Mouse (Mus musculus): ENCODE data around the gene Zrsr1. TPM values are rescaled to one million over a fixed set of nuclear protein-coding genes. Genes with fewer than 3 reads are reported as not detected.

Gene Zrsr1
- polyA plus RNA-seq (2014; fragmentation: Nextera tagmentation; extraction: Ambion mirVana): 2.3 and 3.0 TPM in 2 replicates

- Histone ChIP-seq H3K4me1 (ENCODE audit: control insufficient read depth, insufficient read depth, low read length) (no peaks in the 10 kb centered on the region), H3K9me3 (ENCODE audit: control insufficient read depth, low read length) (peaks cover 31% of the 10 kb centered on the region), H3K9ac (ENCODE audit: low read depth, low read length) (peak within 1 kb of the TSS; percentile 60), H3K27me3 (ENCODE audit: control insufficient read depth, insufficient read depth, low read length) (no peaks in the 10 kb centered on the region), H3K36me3 (ENCODE audit: control insufficient read depth, insufficient read depth, low read length) (peaks cover 7% of the 10 kb centered on the region), H3K4me3 (ENCODE audit: low read length) (peak within 1 kb of the TSS; percentile 45), H3K4me2 (replicated peaks; ENCODE audit: low read depth, low read length) (peak within 1 kb of the TSS; percentile 74), H3K27ac (ENCODE audit: low read depth, low read length) (no peak within 1 kb of the TSS)
- WGBS: 50% methylated on average over 56 of the region's 56 CpGs
- ATAC-seq (ENCODE audit: low FRiP score, low TSS enrichment): peak; percentile 79
Observed at GRCm38 (mm10) chr11:22971835-22972709, at the start of gene Zrsr1. Gene Zrsr1, plus strand, starts transcription at chr11:22972005.

- no peak overlapping the region for H3K27ac ChIP-seq (ENCODE audit: low read depth, low read length)
- no peaks in the 10 kb centered on the region for H3K4me1 ChIP-seq (ENCODE audit: control insufficient read depth, insufficient read depth, low read length)
- 76% methylated on average over 2 of the region's 2 CpGs for WGBS
- no peaks in the 10 kb centered on the region for H3K27me3 ChIP-seq (ENCODE audit: control insufficient read depth, insufficient read depth, low read length)
- H3K4me2 ChIP-seq (replicated peaks; ENCODE audit: low read depth, low read length): no peak overlapping the region
- no peak overlapping the region for H3K9ac ChIP-seq (ENCODE audit: low read depth, low read length)
- no peak for ATAC-seq (ENCODE audit: low FRiP score, low TSS enrichment)
- no peak overlapping the region for H3K4me3 ChIP-seq (ENCODE audit: low read length)
- H3K9me3 ChIP-seq (ENCODE audit: control insufficient read depth, low read length): no peaks in the 10 kb centered on the region
- no peaks in the 10 kb centered on the region for H3K36me3 ChIP-seq (ENCODE audit: control insufficient read depth, insufficient read depth, low read length)
Observed at GRCm38 (mm10) chr11:22922546-22922945, 49.3 kb upstream of the Zrsr1 start.

GRCm38 (mm10) chr11:22923606-22924005, 48.2 kb upstream of the Zrsr1 start:
- H3K4me2 ChIP-seq (replicated peaks; ENCODE audit: low read depth, low read length): no peak overlapping the region
- peaks cover 3% of the 10 kb centered on the region; the same call in 1 of the 2 replicates for H3K4me1 ChIP-seq (ENCODE audit: control insufficient read depth, insufficient read depth, low read length)
- 93% methylated on average over 2 of the region's 2 CpGs for WGBS
- H3K27ac ChIP-seq (ENCODE audit: low read depth, low read length): no peak overlapping the region
- H3K4me3 ChIP-seq (ENCODE audit: low read length): no peak overlapping the region
- ATAC-seq (ENCODE audit: low FRiP score, low TSS enrichment): no peak
- H3K9ac ChIP-seq (ENCODE audit: low read depth, low read length): no peak overlapping the region
- no peaks in the 10 kb centered on the region for H3K36me3 ChIP-seq (ENCODE audit: control insufficient read depth, insufficient read depth, low read length)
- no peaks in the 10 kb centered on the region for H3K9me3 ChIP-seq (ENCODE audit: control insufficient read depth, low read length)
- H3K27me3 ChIP-seq (ENCODE audit: control insufficient read depth, insufficient read depth, low read length): no peaks in the 10 kb centered on the region

- ATAC-seq (ENCODE audit: low FRiP score, low TSS enrichment): no peak
- peaks cover 5% of the 10 kb centered on the region; the same call in 1 of the 2 replicates for H3K4me1 ChIP-seq (ENCODE audit: control insufficient read depth, insufficient read depth, low read length)
Observed at GRCm38 (mm10) chr11:22928586-22929169, 43.1 kb upstream of the Zrsr1 start.

GRCm38 (mm10) chr11:22930129-22930528, 41.7 kb upstream of the Zrsr1 start:
- H3K4me1 ChIP-seq (ENCODE audit: control insufficient read depth, insufficient read depth, low read length): peaks cover 5% of the 10 kb centered on the region; the same call in 1 of the 2 replicates
- no peaks in the 10 kb centered on the region for H3K27me3 ChIP-seq (ENCODE audit: control insufficient read depth, insufficient read depth, low read length)
- H3K4me2 ChIP-seq (replicated peaks; ENCODE audit: low read depth, low read length): no peak overlapping the region
- no peaks in the 10 kb centered on the region for H3K36me3 ChIP-seq (ENCODE audit: control insufficient read depth, insufficient read depth, low read length)
- no peak overlapping the region for H3K4me3 ChIP-seq (ENCODE audit: low read length)
- no peak for ATAC-seq (ENCODE audit: low FRiP score, low TSS enrichment)
- WGBS: 75% methylated on average over 2 of the region's 2 CpGs
- no peaks in the 10 kb centered on the region for H3K9me3 ChIP-seq (ENCODE audit: control insufficient read depth, low read length)
- H3K27ac ChIP-seq (ENCODE audit: low read depth, low read length): no peak overlapping the region
- no peak overlapping the region for H3K9ac ChIP-seq (ENCODE audit: low read depth, low read length)

More at GRCm38 (mm10) chr11:22928586-22929169, 43.1 kb upstream of the Zrsr1 start:
- 54% methylated on average over 8 of the region's 8 CpGs for WGBS
- Histone ChIP-seq H3K9ac (ENCODE audit: low read depth, low read length) (no peak overlapping the region), H3K27me3 (ENCODE audit: control insufficient read depth, insufficient read depth, low read length) (no peaks in the 10 kb centered on the region), H3K36me3 (ENCODE audit: control insufficient read depth, insufficient read depth, low read length) (no peaks in the 10 kb centered on the region), H3K9me3 (ENCODE audit: control insufficient read depth, low read length) (no peaks in the 10 kb centered on the region), H3K4me2 (replicated peaks; ENCODE audit: low read depth, low read length) (no peak overlapping the region), H3K4me3 (ENCODE audit: low read length) (no peak overlapping the region), H3K27ac (ENCODE audit: low read depth, low read length) (no peak overlapping the region)

GRCm38 (mm10) chr11:22931320-22931905, 40.4 kb upstream of the Zrsr1 start:
- 92% methylated on average over 2 of the region's 2 CpGs for WGBS
- H3K27ac ChIP-seq (ENCODE audit: low read depth, low read length): no peak overlapping the region
- H3K4me2 ChIP-seq (replicated peaks; ENCODE audit: low read depth, low read length): no peak overlapping the region
- H3K36me3 ChIP-seq (ENCODE audit: control insufficient read depth, insufficient read depth, low read length): no peaks in the 10 kb centered on the region
- H3K9me3 ChIP-seq (ENCODE audit: control insufficient read depth, low read length): no peaks in the 10 kb centered on the region
- no peak for ATAC-seq (ENCODE audit: low FRiP score, low TSS enrichment)
- H3K27me3 ChIP-seq (ENCODE audit: control insufficient read depth, insufficient read depth, low read length): no peaks in the 10 kb centered on the region
- peaks cover 5% of the 10 kb centered on the region; the same call in 1 of the 2 replicates for H3K4me1 ChIP-seq (ENCODE audit: control insufficient read depth, insufficient read depth, low read length)
- H3K4me3 ChIP-seq (ENCODE audit: low read length): no peak overlapping the region
- no peak overlapping the region for H3K9ac ChIP-seq (ENCODE audit: low read depth, low read length)

GRCm38 (mm10) chr11:22932167-22932566, 39.6 kb upstream of the Zrsr1 start:
- no peaks in the 10 kb centered on the region for H3K27me3 ChIP-seq (ENCODE audit: control insufficient read depth, insufficient read depth, low read length)

GRCm38 (mm10) chr11:22936446-22937125, 35.2 kb upstream of the Zrsr1 start:
- H3K4me1 ChIP-seq (ENCODE audit: control insufficient read depth, insufficient read depth, low read length): no peaks in the 10 kb centered on the region
- no peaks in the 10 kb centered on the region for H3K27me3 ChIP-seq (ENCODE audit: control insufficient read depth, insufficient read depth, low read length)
- H3K27ac ChIP-seq (ENCODE audit: low read depth, low read length): no peak overlapping the region
- no peak overlapping the region for H3K4me2 ChIP-seq (replicated peaks; ENCODE audit: low read depth, low read length)
- H3K36me3 ChIP-seq (ENCODE audit: control insufficient read depth, insufficient read depth, low read length): no peaks in the 10 kb centered on the region
- no peak overlapping the region for H3K9ac ChIP-seq (ENCODE audit: low read depth, low read length)
- no peak overlapping the region for H3K4me3 ChIP-seq (ENCODE audit: low read length)
- WGBS: 61% methylated on average over 5 of the region's 5 CpGs
- no peaks in the 10 kb centered on the region for H3K9me3 ChIP-seq (ENCODE audit: control insufficient read depth, low read length)
- ATAC-seq (ENCODE audit: low FRiP score, low TSS enrichment): no peak

More at GRCm38 (mm10) chr11:22932167-22932566, 39.6 kb upstream of the Zrsr1 start:
- no peak for ATAC-seq (ENCODE audit: low FRiP score, low TSS enrichment)
- H3K4me1 ChIP-seq (ENCODE audit: control insufficient read depth, insufficient read depth, low read length): peaks cover 5% of the 10 kb centered on the region; the same call in 1 of the 2 replicates
- H3K4me2 ChIP-seq (replicated peaks; ENCODE audit: low read depth, low read length): no peak overlapping the region
- H3K36me3 ChIP-seq (ENCODE audit: control insufficient read depth, insufficient read depth, low read length): no peaks in the 10 kb centered on the region
- H3K4me3 ChIP-seq (ENCODE audit: low read length): no peak overlapping the region
- H3K9ac ChIP-seq (ENCODE audit: low read depth, low read length): no peak overlapping the region
- H3K27ac ChIP-seq (ENCODE audit: low read depth, low read length): no peak overlapping the region
- H3K9me3 ChIP-seq (ENCODE audit: control insufficient read depth, low read length): no peaks in the 10 kb centered on the region
